ENCODE assay signal across 7 mouse cellular contexts in genomic region chr12:69356546-69357299, GRCm38 (mm10). TPM values are rescaled to one million over a fixed set of nuclear protein-coding genes. Genes with fewer than 3 reads are reported as not detected.
DNase-seq lines count a peak whose midpoint lies in the region; ATAC-seq lines count a peak whose summit lies in the region.

TSS of gene Nemf (minus strand) at chr12:69357165.

- peak within 1 kb of the TSS; percentile 94 for H3K4me3 ChIP-seq in intestine, embryonic 16.5 days (ENCODE audit: low read length)
- H3K4me3 ChIP-seq in midbrain, embryonic 11.5 days (ENCODE audit: low read depth, low read length), result peak within 1 kb of the TSS; percentile 92

- 0 out of 2 replicates have a peak, but pooled peaks cover 3% of the 10 kb centered on the region for H3K36me3 ChIP-seq in intestine, embryonic 16.5 days (ENCODE audit: control insufficient read depth, insufficient read depth, low read length)
- H3K36me3 ChIP-seq in midbrain, embryonic 11.5 days (ENCODE audit: control insufficient read depth, insufficient read depth, low read length), result peaks cover 6% of the 10 kb centered on the region; the same call in 1 of the 2 replicates

- no peaks in the 10 kb centered on the region for H3K9me3 ChIP-seq in intestine, embryonic 16.5 days (ENCODE audit: control insufficient read depth, low read length)
- no peaks in the 10 kb centered on the region for H3K9me3 ChIP-seq in midbrain, embryonic 11.5 days (ENCODE audit: control insufficient read depth, low read length)

- WGBS in intestine, embryonic 16.5 days, result under 1% methylated on average over 46 of the region's 50 CpGs
- WGBS in midbrain, embryonic 11.5 days, result 1% methylated on average over 45 of the region's 50 CpGs

- ATAC-seq in intestine, embryonic 16.5 days, result peak; percentile 57
- peak; percentile 70 for ATAC-seq in midbrain, embryonic 11.5 days (ENCODE audit: low FRiP score)

- DNase-seq in adrenal gland, adult 2 months, result peak; percentile 92
- DNase-seq in embryo, embryonic 11.5 days (ENCODE audit: low read depth, low spot score), result peak; percentile 83
- peak; percentile 64 to 81 for DNase-seq in gastrocnemius, postnatal 4 days (ENCODE audit: low spot score in 2 of 2)
- peak; percentile 90 for DNase-seq in left cerebral cortex, postnatal 36 days (ENCODE audit: low spot score in 2 of 2)
- peak; percentile 97 for DNase-seq in midbrain, embryonic 11.5 days (ENCODE audit: low spot score, missing footprints)
- DNase-seq in skeletal muscle tissue, adult 2 months (ENCODE audit: low read depth, low spot score), result peak; percentile 91

- peak within 1 kb of the TSS; percentile 67 for H3K4me2 ChIP-seq in intestine, embryonic 16.5 days (ENCODE audit: low read depth, low read length)
- peak within 1 kb of the TSS; percentile 76 for H3K4me2 ChIP-seq in midbrain, embryonic 11.5 days

- no peaks in the 10 kb centered on the region for H3K4me1 ChIP-seq in intestine, embryonic 16.5 days (ENCODE audit: control insufficient read depth, insufficient read depth, low read length)
- H3K4me1 ChIP-seq in midbrain, embryonic 11.5 days (ENCODE audit: control insufficient read depth, insufficient read depth, low read length), result no peaks in the 10 kb centered on the region

- intact Hi-C loops in left cerebral cortex, postnatal 36 days (cut with DNase I), result loop anchor here (5.0 kb wide), 1 partner anchor 326 kb away; the partner anchor contains the start of gene Sos2

- peak within 1 kb of the TSS; percentile 66 for H3K27ac ChIP-seq in intestine, embryonic 16.5 days (ENCODE audit: low read length)
- peak within 1 kb of the TSS; percentile 65 for H3K27ac ChIP-seq in midbrain, embryonic 11.5 days (ENCODE audit: low read depth, low read length)

- no peaks in the 10 kb centered on the region for H3K27me3 ChIP-seq in intestine, embryonic 16.5 days (replicated peaks; ENCODE audit: control insufficient read depth, insufficient read depth, low read length)
- H3K27me3 ChIP-seq in midbrain, embryonic 11.5 days (ENCODE audit: control insufficient read depth, insufficient read depth, low read length), result no peaks in the 10 kb centered on the region

- H3K9ac ChIP-seq in intestine, embryonic 16.5 days (ENCODE audit: low read depth, low read length), result peak within 1 kb of the TSS; percentile 94
- H3K9ac ChIP-seq in midbrain, embryonic 11.5 days (ENCODE audit: low read length), result peak within 1 kb of the TSS; percentile 86

RNA-seq across cellular contexts. Expression of gene Nemf, which starts in this region (rescaled TPM):
- total RNA-seq in adrenal gland, adult 2 months (2021), result 10 to 100 TPM; 40.8 to 41.5 TPM
- 0.61 and 0.86 TPM in 2 replicates for polyA plus RNA-seq in adrenal gland, adult 2 months (2012; rRNA removed)
- 10 to 100 TPM; 30.0 to 33.5 TPM for total RNA-seq in gastrocnemius, postnatal 4 days (2021)
- polyA plus RNA-seq in intestine, embryonic 16.5 days (2015; fragmentation: Nextera tagmentation; extraction: Ambion mirVana), result 56.3 and 66.2 TPM in 2 replicates
- total RNA-seq in left cerebral cortex, postnatal 36 days (2021), result 10 to 100 TPM; 35.9 to 53.2 TPM
- polyA plus RNA-seq in midbrain, embryonic 11.5 days (2014; fragmentation: Nextera tagmentation; extraction: Ambion mirVana), result 89.5 and 96.0 TPM in 2 replicates

Comparison
In these comparisons a context has a peak if more than half of its experiments do, and no peak if none do; other contexts are left out.
1. Peak in every context shown above with its lines: DNase-seq, ATAC-seq, H3K4me3 ChIP-seq and H3K27ac ChIP-seq.
2. RNA of gene Nemf (polyA plus RNA-seq): 89.5 to 96.0 TPM in midbrain, embryonic 11.5 days and 56.3 to 66.2 TPM in intestine, embryonic 16.5 days; 0.61 to 0.86 TPM in adrenal gland, adult 2 months; every median in the first group is over 10 times any median in the second.